Mouse (Mus musculus) kidney, adult 2 months (tissue): ENCODE results near the gene Nudt21.

Experiments
- CTCF ChIP-seq: fragments of 200-500 bp; conservative IDR thresholded peaks from 2 replicates; pipeline ENCODE4 v1.5.1; 2011; ENCODE audit warnings: low read depth, mild to moderate bottlenecking, control low read depth, low read length, moderate library complexity, mixed read lengths; ENCODE audit not compliant: insufficient read depth, insufficient read length
- POLR2A ChIP-seq: fragments of 200-500 bp; IDR thresholded peaks from one replicate; pipeline ENCODE4 v1.6.1; 2011; ENCODE audit warnings: low read depth, low read length, control low read depth

GRCm38 (mm10) chr8:94035200-94035599, 1.6 kb downstream of the Nudt21 start:
- TF ChIP-seq CTCF, result no peak
- no peak for TF ChIP-seq POLR2A
